Mouse (Mus musculus) liver, postnatal 0 days (tissue): ENCODE measurements at regions not wholly inside any gene's neighbourhood (a gene's known extent, or its start where the extent isn't known, plus 50 kb on each side); places are given as distances from the start of the nearest gene placed in this dataset.

Source experiments
- ATAC-seq: fragments of 200-750 bp; cut with Nextera tagmentation; 2 replicates; pipeline ENCODE4 v1.8.0; 2017; ENCODE audit warnings: mild to moderate bottlenecking, moderate library complexity
- DNase-seq: peaks from one replicate; pipeline ENCODE4 v3.0.0-alpha.2; 2016
- H3K27ac ChIP-seq: fragments of 300-500 bp; sonication (generic); 2 replicates; pipeline ENCODE4 v1.5.1; 2014; ENCODE audit warnings: antibody characterized with exemption, moderate library complexity, mild to moderate bottlenecking, low read depth
- H3K27me3 ChIP-seq: fragments of 300-500 bp; sonication (generic); 2 replicates; pipeline ENCODE4 v1.6.1; 2014; ENCODE audit warnings: low read length, control low read depth, mixed read lengths; ENCODE audit not compliant: insufficient read depth
- H3K36me3 ChIP-seq: fragments of 300-500 bp; sonication (generic); replicated peaks from 2 replicates; pipeline ENCODE4 v1.6.1; 2014; ENCODE audit warnings: mild to moderate bottlenecking, control low read depth, low read length, moderate library complexity, mixed read lengths; ENCODE audit not compliant: insufficient read depth
- H3K4me1 ChIP-seq: fragments of 300-500 bp; sonication (generic); 2 replicates; pipeline ENCODE4 v1.6.1; 2014; ENCODE audit warnings: antibody characterized with exemption, mild to moderate bottlenecking, control low read depth; ENCODE audit not compliant: insufficient read depth
- H3K4me2 ChIP-seq: fragments of 300-500 bp; sonication (generic); 2 replicates; pipeline ENCODE4 v1.6.1; 2014; ENCODE audit warnings: low read depth, mild to moderate bottlenecking, low read length, moderate library complexity, mixed read lengths
- H3K4me3 ChIP-seq: fragments of 300-500 bp; sonication (generic); 2 replicates; pipeline ENCODE4 v1.5.1; 2014; ENCODE audit warnings: low read depth, low read length
- H3K9ac ChIP-seq: fragments of 300-500 bp; sonication (generic); replicated peaks from 2 replicates; pipeline ENCODE4 v1.6.1; 2014; ENCODE audit warnings: mild to moderate bottlenecking, moderate library complexity
- H3K9me3 ChIP-seq: fragments of 300-500 bp; sonication (generic); 2 replicates; pipeline ENCODE4 v1.6.1; 2016; ENCODE audit warnings: mild to moderate bottlenecking, control low read depth, low read length, mixed read lengths
- CTCF ChIP-seq: sonication (generic); IDR thresholded peaks from 2 replicates; pipeline ENCODE4 v1.5.1; 2016; ENCODE audit warnings: antibody characterized with exemption, low read depth
- EP300 ChIP-seq: IDR thresholded peaks from 2 replicates; pipeline ENCODE4 v1.6.1; 2016; ENCODE audit warnings: antibody characterized with exemption, low read depth, mild to moderate bottlenecking
- WGBS: fragments of 180-500 bp; shearing (Covaris S2); extraction: QIAGEN DNeasy Blood & Tissue Kit; methylation state at CpG from one replicate; pipeline ENCODE4 v1.1.7; 2014; ENCODE audit not compliant: insufficient replicate concordance; 5-methylcytosine and 5-hydroxymethylcytosine counted together

GRCm38 (mm10) chr1:144406387-144407383, 157.6 kb upstream of the Rgs1 start:
- no peak overlapping the region for H3K4me2 ChIP-seq
- 31% methylated on average over 15 of the region's 15 CpGs for WGBS
- ATAC-seq (peak; percentile 56; the same call in 1 of the 2 replicates), DNase-seq (peak; percentile 76)
- no peaks in the 10 kb centered on the region for H3K27me3 ChIP-seq
- H3K36me3 ChIP-seq, result no peaks in the 10 kb centered on the region
- no peak overlapping the region for H3K9ac ChIP-seq
- TF ChIP-seq CTCF (peak; percentile 92), EP300 (no peak)
- H3K27ac ChIP-seq, result no peak overlapping the region
- no peak overlapping the region for H3K4me3 ChIP-seq
- no peaks in the 10 kb centered on the region for H3K4me1 ChIP-seq
- H3K9me3 ChIP-seq, result no peaks in the 10 kb centered on the region

DNA sequence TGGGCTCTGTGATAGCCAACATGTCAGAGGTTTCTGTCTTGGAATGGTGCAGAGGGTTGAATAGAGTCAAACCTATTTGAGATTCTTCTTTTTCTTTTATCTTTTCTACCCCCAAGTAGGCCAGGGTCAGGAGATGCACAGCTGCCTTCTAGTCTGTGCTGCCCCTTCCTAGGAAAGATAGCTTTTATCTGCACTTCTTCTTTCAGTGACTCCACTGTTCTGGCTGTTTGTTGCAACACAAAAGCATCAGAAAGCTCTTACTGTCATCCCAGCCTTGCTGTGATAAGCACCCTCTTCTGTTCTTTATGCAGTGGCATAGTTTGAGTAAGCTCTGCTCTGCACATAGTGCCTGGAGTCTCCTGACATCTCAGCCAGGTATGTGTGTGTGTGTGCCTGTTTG, 156.7 kb upstream of the Rgs1 start:
- H3K9me3 ChIP-seq, result no peaks in the 10 kb centered on the region
- no peak overlapping the region for H3K9ac ChIP-seq
- H3K36me3 ChIP-seq, result no peaks in the 10 kb centered on the region
- DNase-seq, result no peak
- H3K4me1 ChIP-seq, result no peaks in the 10 kb centered on the region
- TF ChIP-seq EP300 (no peak), CTCF (no peak)
- H3K27me3 ChIP-seq, result no peaks in the 10 kb centered on the region
- ATAC-seq, result no peak
- H3K27ac ChIP-seq, result no peak overlapping the region
- H3K4me2 ChIP-seq, result no peak overlapping the region
- H3K4me3 ChIP-seq, result no peak overlapping the region

GRCm38 (mm10) chr1:144405031-144405430, 156.0 kb upstream of the Rgs1 start:
- WGBS, result 63% methylated on average over 3 of the region's 3 CpGs
- TF ChIP-seq EP300, result no peak
- Histone ChIP-seq H3K36me3 (no peaks in the 10 kb centered on the region), H3K4me1 (no peaks in the 10 kb centered on the region), H3K27me3 (no peaks in the 10 kb centered on the region), H3K9me3 (no peaks in the 10 kb centered on the region), H3K4me3 (no peak overlapping the region), H3K27ac (no peak overlapping the region), H3K9ac (no peak overlapping the region), H3K4me2 (no peak overlapping the region)
- ATAC-seq, result no peak
- DNase-seq, result no peak

DNA sequence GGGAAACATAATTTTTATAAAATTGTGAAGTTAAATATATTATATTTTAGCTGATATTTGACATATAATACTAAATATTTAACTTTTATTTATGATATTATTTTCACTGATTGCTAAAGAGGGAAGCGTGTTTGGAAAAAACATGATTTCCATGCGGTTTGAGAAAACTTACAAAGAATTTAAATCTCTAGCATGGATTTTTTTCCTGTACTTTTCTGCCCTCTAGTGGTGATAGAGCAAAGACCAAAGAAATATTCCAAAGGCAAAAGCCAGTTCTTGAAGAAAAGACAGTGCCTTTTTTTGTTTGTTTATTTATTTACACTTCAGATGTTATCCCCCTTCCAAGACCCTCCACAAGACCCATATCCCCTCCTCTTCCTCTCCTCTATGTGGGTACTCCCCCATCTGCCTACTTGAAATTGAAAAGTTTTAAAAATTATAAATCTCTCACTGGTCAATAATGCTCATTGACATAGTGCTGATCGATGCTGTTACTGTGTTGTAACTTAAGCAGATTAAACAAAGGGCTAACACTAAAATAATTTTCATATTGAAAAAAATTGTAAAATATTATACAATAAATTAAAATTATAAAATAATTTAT, 131.1 kb upstream of the Rgs1 start:
- no peak overlapping the region for H3K9ac ChIP-seq
- no peak overlapping the region for H3K4me3 ChIP-seq
- no peak overlapping the region for H3K27ac ChIP-seq
- TF ChIP-seq EP300 (no peak), CTCF (peak; percentile 58)
- no peaks in the 10 kb centered on the region for H3K4me1 ChIP-seq
- H3K9me3 ChIP-seq, result no peaks in the 10 kb centered on the region
- ATAC-seq (no peak), DNase-seq (no peak)
- no peaks in the 10 kb centered on the region for H3K27me3 ChIP-seq
- no peaks in the 10 kb centered on the region for H3K36me3 ChIP-seq
- 41% methylated on average over 3 of the region's 3 CpGs for WGBS
- no peak overlapping the region for H3K4me2 ChIP-seq

- no peak overlapping the region for H3K4me2 ChIP-seq
- no peaks in the 10 kb centered on the region for H3K4me1 ChIP-seq
- no peak for DNase-seq
- TF ChIP-seq EP300, result no peak
- TF ChIP-seq CTCF, result no peak
- no peak overlapping the region for H3K4me3 ChIP-seq
- no peak overlapping the region for H3K27ac ChIP-seq
- H3K36me3 ChIP-seq, result no peaks in the 10 kb centered on the region
- H3K27me3 ChIP-seq, result no peaks in the 10 kb centered on the region
- H3K9me3 ChIP-seq, result no peaks in the 10 kb centered on the region
- no peak for ATAC-seq
- H3K9ac ChIP-seq, result no peak overlapping the region
Measured at GRCm38 (mm10) chr1:144374121-144374520, 125.1 kb upstream of the Rgs1 start.

GRCm38 (mm10) chr1:144367492-144367891, 118.5 kb upstream of the Rgs1 start:
- Histone ChIP-seq H3K4me1 (no peaks in the 10 kb centered on the region), H3K4me2 (no peak overlapping the region), H3K36me3 (no peaks in the 10 kb centered on the region), H3K9me3 (no peaks in the 10 kb centered on the region), H3K9ac (no peak overlapping the region), H3K27ac (no peak overlapping the region), H3K4me3 (no peak overlapping the region), H3K27me3 (no peaks in the 10 kb centered on the region)
- 68% methylated on average over 3 of the region's 3 CpGs for WGBS
- DNase-seq (no peak), ATAC-seq (no peak)
- TF ChIP-seq CTCF, result no peak
- TF ChIP-seq EP300, result no peak
